Mouse (Mus musculus) ES-E14 (cell line): ENCODE measurements around the gene Nup188. TPM values are rescaled to one million over a fixed set of nuclear protein-coding genes. Genes with fewer than 3 reads are reported as not detected.
A peak's percentile ranks its signal among the peaks of the same experiment; 100 is the strongest.

Experiments
- DNase-seq: peaks from one replicate; pipeline ENCODE4 v3.0.0-alpha.2; 2013; ENCODE audit warnings: low read depth, low spot score
- H3K27ac ChIP-seq: 2 replicates; pipeline ENCODE4 v1.5.1; 2012; ENCODE audit warnings: low read depth, mild to moderate bottlenecking, low read length, moderate library complexity, mixed read lengths; ENCODE audit not compliant: poor library complexity, insufficient read depth, severe bottlenecking
- H3K36me3 ChIP-seq: 2 replicates; pipeline ENCODE4 v1.6.1; 2012; ENCODE audit warnings: mild to moderate bottlenecking, low read length, moderate library complexity, mixed read lengths; ENCODE audit not compliant: control insufficient read depth, poor library complexity, insufficient read depth, severe bottlenecking
- H3K4me1 ChIP-seq, 2 experiments: fragments of 150-350 bp in 1 of 2; sonication (generic) in 1 of 2; 2 replicates each; pipeline ENCODE4 v1.6.1; 2012; ENCODE audit warnings: low read length in 2 of 2, mild to moderate bottlenecking in 1 of 2, mixed read lengths in 1 of 2; ENCODE audit not compliant: control insufficient read depth in 2 of 2, insufficient read depth in 2 of 2, poor library complexity in 1 of 2
- H3K4me3 ChIP-seq, 2 experiments: fragments of 150-350 bp in 1 of 2; sonication (generic) in 1 of 2; 2 replicates each; pipeline ENCODE4 v1.5.1; 2012; ENCODE audit warnings: low read length in 2 of 2, low read depth in 1 of 2, mild to moderate bottlenecking in 1 of 2, mixed read lengths in 1 of 2; ENCODE audit not compliant: insufficient read depth in 1 of 2, poor library complexity in 1 of 2, severe bottlenecking in 1 of 2
- H3K9ac ChIP-seq: 2 replicates; pipeline ENCODE4 v1.6.1; 2012; ENCODE audit warnings: low read depth, mild to moderate bottlenecking, low read length, mixed read lengths; ENCODE audit not compliant: poor library complexity, insufficient read depth, severe bottlenecking
- H3K9me3 ChIP-seq: fragments of 150-350 bp; sonication (generic); 2 replicates; pipeline ENCODE4 v1.6.1; 2012; ENCODE audit warnings: low read depth, mild to moderate bottlenecking, low read length; ENCODE audit not compliant: control insufficient read depth, insufficient read depth
- CHD2 ChIP-seq: IDR thresholded peaks from 2 replicates; pipeline ENCODE4 v1.6.1; 2014; ENCODE audit warnings: mild to moderate bottlenecking, low read depth, low read length, inconsistent platforms
- HCFC1 ChIP-seq: IDR thresholded peaks from 2 replicates; pipeline ENCODE4 v1.6.1; 2012; ENCODE audit warnings: low read length, inconsistent platforms, borderline replicate concordance; ENCODE audit not compliant: insufficient read depth
- MAFK ChIP-seq: IDR thresholded peaks from 2 replicates; pipeline ENCODE4 v1.6.1; 2014; ENCODE audit warnings: mild to moderate bottlenecking, low read depth, low read length, inconsistent platforms; ENCODE audit not compliant: insufficient read depth
- ZC3H11A ChIP-seq: IDR thresholded peaks from 2 replicates; pipeline ENCODE4 v1.6.1; 2012; ENCODE audit warnings: low read depth, mild to moderate bottlenecking, inconsistent platforms, low read length, borderline replicate concordance
- ZNF384 ChIP-seq: IDR thresholded peaks from 2 replicates; pipeline ENCODE4 v1.6.1; 2012; ENCODE audit warnings: low read depth, low read length, inconsistent platforms
- in situ Hi-C, 2 experiments: fragments of 600-800 bp; cut with MboI; formaldehyde crosslinking; loops; one replicate each; pipeline ENCODE4 v1.15.1; 2025; ENCODE audit warnings: low sequenced_read_pairs in 2 of 2, inconsistent platforms in 1 of 2; ENCODE audit not compliant: unreplicated experiment in 2 of 2
- total RNA-seq: library from RNA; depleted of rRNA; stranded (reverse); fragments of 300-350 nt; gene quantifications from 2 replicates; pipeline ENCODE4 v1.2.3, GENCODE M21; 2012

Gene Nup188
- total RNA-seq, 1 experiment = 84.5 TPM

GRCm38 (mm10) chr2:30255631-30256395 lies 30.4 kb upstream of the Nup188 start:
- in situ Hi-C loops = no loop called here
- peaks cover 4 to 22% of the 10 kb centered on the region in 2 experiments for H3K4me1 ChIP-seq
- DNase-seq = no peak
- H3K9ac ChIP-seq = no peak overlapping the region
- TF ChIP-seq CHD2 = no peak
- no peak overlapping the region for H3K4me3 ChIP-seq
- no peaks in the 10 kb centered on the region for H3K9me3 ChIP-seq
- no peak overlapping the region for H3K27ac ChIP-seq
- peaks cover 29% of the 10 kb centered on the region for H3K36me3 ChIP-seq

GRCm38 (mm10) chr2:30256616-30257350 lies 29.4 kb upstream of the Nup188 start:
- in situ Hi-C loops = no loop called here
- TF ChIP-seq ZNF384 (no peak), MAFK (no peak), CHD2 (no peak), ZC3H11A (no peak), HCFC1 (no peak)
- H3K4me3 ChIP-seq = peak overlapping the region in 1 of 2 experiments; percentile 44; a peak in 1 of 4 replicates
- peaks cover 0 to 16% of the 10 kb centered on the region in 2 experiments; a peak in 2 of 4 replicates for H3K4me1 ChIP-seq
- H3K36me3 ChIP-seq = peaks cover 29% of the 10 kb centered on the region
- no peak overlapping the region for H3K27ac ChIP-seq
- H3K9me3 ChIP-seq = no peaks in the 10 kb centered on the region
- DNase-seq = no peak
- no peak overlapping the region for H3K9ac ChIP-seq

DNA sequence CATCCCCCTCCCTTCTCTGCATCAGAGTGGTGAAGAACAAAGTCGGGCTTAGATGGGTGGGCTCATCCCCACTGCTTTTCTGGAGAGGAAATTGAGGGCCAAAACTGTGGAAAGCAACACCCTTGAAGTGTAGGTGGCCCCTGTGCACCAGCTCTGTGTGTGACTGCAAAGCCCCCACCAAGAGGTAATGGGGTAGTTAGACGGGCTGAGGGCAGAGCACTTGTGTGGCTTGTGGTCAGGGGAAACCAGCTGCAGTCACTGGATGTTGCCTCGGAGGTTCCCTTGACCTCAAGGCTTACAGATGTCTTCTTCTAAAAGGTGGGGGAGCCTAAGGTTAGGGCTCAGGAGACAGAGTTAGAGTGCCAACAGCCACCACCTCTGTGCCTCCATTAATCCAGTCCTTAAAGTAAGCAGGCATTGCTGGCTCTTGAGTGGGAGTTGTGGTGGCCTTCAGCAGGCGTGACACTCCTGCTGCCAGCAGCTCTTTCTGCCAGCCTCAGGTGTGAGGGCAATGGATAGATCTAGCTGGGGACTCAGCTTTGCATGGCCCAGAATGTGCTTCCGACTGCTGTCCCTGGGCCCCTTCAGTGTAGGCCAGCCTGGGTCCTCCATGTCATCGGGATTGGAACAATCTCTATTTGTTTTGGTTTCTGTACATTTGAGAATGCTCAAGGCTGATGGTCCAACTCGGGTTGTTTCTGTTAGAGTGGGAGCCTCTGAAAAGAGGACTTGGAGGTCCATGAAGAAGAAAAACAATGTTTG lies 28.3 kb upstream of the Nup188 start:
- TF ChIP-seq HCFC1 = no peak
- no peak for TF ChIP-seq MAFK
- H3K4me1 ChIP-seq = peaks cover 0 to 5% of the 10 kb centered on the region in 2 experiments; a peak in 1 of 4 replicates
- DNase-seq = no peak
- H3K9me3 ChIP-seq = no peaks in the 10 kb centered on the region
- H3K36me3 ChIP-seq = peaks cover 32% of the 10 kb centered on the region
- H3K27ac ChIP-seq = no peak overlapping the region
- in situ Hi-C loops = no loop called here
- no peak overlapping the region for H3K9ac ChIP-seq
- H3K4me3 ChIP-seq = no peak overlapping the region

GRCm38 (mm10) chr2:30258600-30258999 lies 27.6 kb upstream of the Nup188 start:
- Histone ChIP-seq H3K9me3 (no peaks in the 10 kb centered on the region), H3K9ac (no peak overlapping the region), H3K4me1 (peaks cover 0 to 8% of the 10 kb centered on the region in 2 experiments; a peak in 1 of 4 replicates), H3K36me3 (peaks cover 37% of the 10 kb centered on the region), H3K27ac (no peak overlapping the region), H3K4me3 (no peak overlapping the region)
- in situ Hi-C loops = no loop called here
- TF ChIP-seq HCFC1 (no peak), ZNF384 (no peak), MAFK (no peak), ZC3H11A (no peak), CHD2 (no peak)
- no peak for DNase-seq
